Mouse (Mus musculus): ENCODE data around the gene Dnajc1. TPM values are rescaled to one million over a fixed set of nuclear protein-coding genes. Genes with fewer than 3 reads are reported as not detected.

Gene Dnajc1
- polyA plus RNA-seq, 1 experiment from 2014 or later: 49.6 TPM

DNA sequence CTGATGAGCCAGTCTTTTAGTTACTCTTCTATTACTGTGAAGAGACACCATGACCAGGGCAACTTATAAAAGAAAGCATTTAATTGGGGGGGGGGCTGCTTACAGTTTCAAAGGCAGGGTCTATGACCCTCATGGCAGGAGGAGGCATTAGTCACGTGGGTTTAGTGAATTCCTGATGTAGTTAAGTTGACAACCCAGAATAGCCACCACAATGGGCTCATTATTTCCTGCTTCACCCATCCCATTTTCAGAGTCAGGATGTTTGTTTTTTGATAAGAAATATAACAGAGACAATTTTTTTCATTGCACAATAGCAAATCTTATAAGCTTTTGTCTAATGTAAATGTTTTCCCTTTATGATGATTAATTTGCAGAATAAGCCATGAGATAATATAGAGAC, 217.4 kb downstream of the Dnajc1 start:
- ATAC-seq (ENCODE audit: insufficient number of reproducible peaks, insufficient read depth, low FRiP score, low read depth): no peak
- no peaks in the 10 kb centered on the region for H3K27me3 ChIP-seq (ENCODE audit: control insufficient read depth, insufficient read depth, low read length)
- no peak overlapping the region for H3K4me3 ChIP-seq (ENCODE audit: low read depth, low read length)
- peaks cover 20% of the 10 kb centered on the region for H3K36me3 ChIP-seq (ENCODE audit: control insufficient read depth, insufficient read depth, low read length)
- H3K27ac ChIP-seq (ENCODE audit: low read length): no peak overlapping the region
- H3K9ac ChIP-seq (replicated peaks; ENCODE audit: low read depth, low read length): no peak overlapping the region
- no peak overlapping the region for H3K4me2 ChIP-seq (replicated peaks; ENCODE audit: low read depth, low read length)
- no peaks in the 10 kb centered on the region for H3K4me1 ChIP-seq (ENCODE audit: control insufficient read depth, insufficient read depth, low read length)
- 26% methylated on average over 1 of the region's 1 CpGs for WGBS
- H3K9me3 ChIP-seq (ENCODE audit: control insufficient read depth, low read depth, low read length): no peaks in the 10 kb centered on the region

DNA sequence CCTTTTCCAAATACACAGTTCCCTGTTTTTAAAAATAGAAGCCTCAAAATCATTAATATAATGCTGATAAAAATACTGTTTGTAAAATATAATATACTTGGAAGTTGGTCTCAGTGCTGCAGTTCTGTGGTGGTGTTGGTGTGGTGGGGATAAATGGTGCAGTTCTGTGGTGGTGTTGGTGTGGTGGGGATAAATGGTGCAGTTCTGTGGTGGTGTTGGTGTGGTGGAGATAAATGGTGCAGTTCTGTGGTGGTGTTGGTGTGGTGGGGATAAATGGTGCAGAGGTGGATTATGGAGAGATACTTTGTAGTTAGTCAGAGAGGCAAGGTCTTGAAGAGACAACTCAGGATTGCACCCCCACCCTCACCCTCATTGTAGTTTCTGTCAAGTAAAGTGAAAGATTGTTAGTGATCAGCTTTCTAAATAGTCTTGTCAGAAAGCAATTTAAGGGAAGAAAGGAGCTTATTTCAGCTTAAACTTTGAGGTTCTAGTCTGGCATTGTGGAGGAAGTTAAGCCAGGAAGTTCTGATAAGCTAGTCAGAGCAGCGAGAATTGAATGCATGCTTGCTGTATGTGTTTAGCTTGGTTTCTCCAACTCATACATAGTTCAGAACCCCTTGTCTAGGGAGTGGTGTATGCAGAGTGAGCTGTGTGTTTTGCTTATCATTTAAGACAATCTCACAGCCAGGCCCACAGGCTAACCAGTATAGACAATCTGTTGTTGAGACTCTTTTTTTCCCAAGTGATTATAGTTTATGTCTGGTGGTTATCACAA, 223.3 kb downstream of the Dnajc1 start:
- Histone ChIP-seq H3K4me1 (ENCODE audit: control insufficient read depth, insufficient read depth, low read length) (no peaks in the 10 kb centered on the region), H3K27me3 (ENCODE audit: control insufficient read depth, insufficient read depth, low read length) (no peaks in the 10 kb centered on the region), H3K4me3 (ENCODE audit: low read depth, low read length) (no peak overlapping the region), H3K4me2 (replicated peaks; ENCODE audit: low read depth, low read length) (no peak overlapping the region), H3K36me3 (ENCODE audit: control insufficient read depth, insufficient read depth, low read length) (peaks cover 13% of the 10 kb centered on the region; the same call in 1 of the 2 replicates), H3K27ac (ENCODE audit: low read length) (no peak overlapping the region), H3K9me3 (ENCODE audit: control insufficient read depth, low read depth, low read length) (no peaks in the 10 kb centered on the region), H3K9ac (replicated peaks; ENCODE audit: low read depth, low read length) (no peak overlapping the region)
- 50% methylated on average over 1 of the region's 1 CpGs for WGBS
- no peak for ATAC-seq (ENCODE audit: insufficient number of reproducible peaks, insufficient read depth, low FRiP score, low read depth)

DNA sequence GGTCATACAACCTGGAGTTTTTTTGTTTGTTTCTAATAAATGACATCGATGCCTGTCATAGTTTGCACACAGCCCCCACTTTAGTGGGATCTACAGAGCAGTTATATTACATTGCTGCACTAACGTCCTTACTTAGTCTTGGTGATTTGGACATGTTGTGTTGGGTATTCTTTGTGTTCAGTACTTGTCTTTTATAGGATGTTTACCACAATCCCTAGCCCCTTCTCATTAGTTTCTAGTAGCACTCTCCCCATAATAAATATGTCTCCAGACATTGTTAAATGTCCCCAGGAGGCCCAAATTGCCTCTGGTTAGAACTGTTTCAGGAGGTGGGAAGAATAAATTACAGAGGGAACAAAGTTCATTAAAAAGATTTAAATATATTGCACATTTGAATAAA, 227.1 kb downstream of the Dnajc1 start:
- Histone ChIP-seq H3K9me3 (ENCODE audit: control insufficient read depth, low read depth, low read length) (no peaks in the 10 kb centered on the region), H3K4me3 (ENCODE audit: low read depth, low read length) (no peak overlapping the region), H3K4me1 (ENCODE audit: control insufficient read depth, insufficient read depth, low read length) (no peaks in the 10 kb centered on the region), H3K9ac (replicated peaks; ENCODE audit: low read depth, low read length) (no peak overlapping the region), H3K36me3 (ENCODE audit: control insufficient read depth, insufficient read depth, low read length) (peaks cover 20% of the 10 kb centered on the region), H3K27me3 (ENCODE audit: control insufficient read depth, insufficient read depth, low read length) (no peaks in the 10 kb centered on the region), H3K4me2 (replicated peaks; ENCODE audit: low read depth, low read length) (no peak overlapping the region), H3K27ac (ENCODE audit: low read length) (no peak overlapping the region)
- no peak for ATAC-seq (ENCODE audit: insufficient number of reproducible peaks, insufficient read depth, low FRiP score, low read depth)
- WGBS: 86% methylated on average over 2 of the region's 2 CpGs

DNA sequence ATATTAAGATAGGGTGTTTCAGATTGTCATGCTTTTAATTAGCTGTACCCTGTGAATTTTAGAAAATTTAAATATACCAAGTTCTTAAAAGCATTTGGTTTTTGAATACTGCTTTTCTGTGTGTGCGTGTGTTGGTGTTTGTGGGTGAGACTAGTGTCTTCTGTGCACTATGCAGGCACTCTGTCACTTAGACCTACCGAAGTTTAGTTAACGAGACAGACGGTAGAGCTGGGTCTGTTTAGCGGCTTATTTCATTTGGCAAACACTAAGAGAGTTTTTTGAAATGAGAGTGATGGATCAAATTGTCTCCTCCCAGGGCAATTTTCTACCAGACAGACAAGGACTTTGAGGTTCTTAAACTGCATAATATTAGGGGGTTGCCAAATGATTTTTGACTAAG, 231.6 kb downstream of the Dnajc1 start:
- H3K9me3 ChIP-seq (ENCODE audit: control insufficient read depth, low read depth, low read length): no peaks in the 10 kb centered on the region
- H3K4me3 ChIP-seq (ENCODE audit: low read depth, low read length): no peak overlapping the region
- 0 out of 2 replicates have a peak, but pooled peaks cover 2% of the 10 kb centered on the region for H3K4me1 ChIP-seq (ENCODE audit: control insufficient read depth, insufficient read depth, low read length)
- H3K36me3 ChIP-seq (ENCODE audit: control insufficient read depth, insufficient read depth, low read length): peaks cover 19% of the 10 kb centered on the region
- no peaks in the 10 kb centered on the region for H3K27me3 ChIP-seq (ENCODE audit: control insufficient read depth, insufficient read depth, low read length)
- no peak overlapping the region for H3K27ac ChIP-seq (ENCODE audit: low read length)
- no peak overlapping the region for H3K9ac ChIP-seq (replicated peaks; ENCODE audit: low read depth, low read length)
- 84% methylated on average over 5 of the region's 5 CpGs for WGBS
- no peak overlapping the region for H3K4me2 ChIP-seq (replicated peaks; ENCODE audit: low read depth, low read length)
- no peak for ATAC-seq (ENCODE audit: insufficient number of reproducible peaks, insufficient read depth, low FRiP score, low read depth)

DNA sequence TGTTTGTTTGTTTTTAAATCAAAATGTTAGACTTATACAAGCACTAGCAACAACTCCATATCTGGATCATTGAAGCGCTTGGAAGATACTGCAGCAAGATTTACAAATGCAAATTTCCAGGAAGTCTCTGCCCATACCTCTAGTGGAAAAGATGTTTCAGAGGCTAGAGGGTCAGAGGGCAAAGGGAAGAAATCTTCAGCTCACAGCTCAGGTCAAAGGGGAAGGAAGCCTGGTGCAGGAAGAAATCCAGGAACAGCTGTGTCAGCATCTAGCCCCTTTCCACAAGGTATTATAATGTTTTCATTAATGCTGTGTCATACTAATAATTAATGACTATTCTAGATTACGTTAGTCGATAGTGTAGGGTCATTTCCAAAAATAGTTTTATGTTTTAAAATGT, 233.2 kb downstream of the Dnajc1 start:
- Histone ChIP-seq H3K9ac (replicated peaks; ENCODE audit: low read depth, low read length) (no peak overlapping the region), H3K36me3 (ENCODE audit: control insufficient read depth, insufficient read depth, low read length) (peaks cover 21% of the 10 kb centered on the region), H3K4me2 (replicated peaks; ENCODE audit: low read depth, low read length) (no peak overlapping the region), H3K4me1 (ENCODE audit: control insufficient read depth, insufficient read depth, low read length) (0 out of 2 replicates have a peak, but pooled peaks cover 2% of the 10 kb centered on the region), H3K27ac (ENCODE audit: low read length) (no peak overlapping the region), H3K9me3 (ENCODE audit: control insufficient read depth, low read depth, low read length) (no peaks in the 10 kb centered on the region), H3K27me3 (ENCODE audit: control insufficient read depth, insufficient read depth, low read length) (no peaks in the 10 kb centered on the region), H3K4me3 (ENCODE audit: low read depth, low read length) (no peak overlapping the region)
- no peak for ATAC-seq (ENCODE audit: insufficient number of reproducible peaks, insufficient read depth, low FRiP score, low read depth)
- 61% methylated on average over 3 of the region's 3 CpGs for WGBS

DNA sequence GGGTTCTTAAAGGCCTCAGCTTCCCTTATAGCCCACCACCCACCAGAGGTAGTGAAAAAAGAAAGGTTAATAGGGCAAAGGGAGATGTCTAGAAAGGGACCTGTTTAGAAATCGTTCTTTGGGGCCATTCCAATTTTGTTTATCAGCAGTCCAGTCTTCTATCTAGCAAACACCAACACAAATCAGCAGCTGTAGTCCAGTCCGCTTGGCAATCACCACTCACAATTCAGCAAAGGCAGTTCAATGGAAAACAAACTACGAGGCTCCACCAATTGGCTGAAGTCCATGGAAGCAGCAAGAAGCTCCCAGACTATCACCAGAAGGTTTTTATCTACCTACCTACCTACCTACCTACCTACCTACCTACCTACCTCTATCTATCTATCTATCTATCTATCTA, 236.5 kb downstream of the Dnajc1 start:
- WGBS: 93% methylated on average over 3 of the region's 3 CpGs
- Histone ChIP-seq H3K4me3 (ENCODE audit: low read depth, low read length) (no peak overlapping the region), H3K27ac (ENCODE audit: low read length) (no peak overlapping the region), H3K27me3 (ENCODE audit: control insufficient read depth, insufficient read depth, low read length) (no peaks in the 10 kb centered on the region), H3K4me2 (replicated peaks; ENCODE audit: low read depth, low read length) (no peak overlapping the region), H3K36me3 (ENCODE audit: control insufficient read depth, insufficient read depth, low read length) (peaks cover 18% of the 10 kb centered on the region; the same call in 1 of the 2 replicates), H3K9me3 (ENCODE audit: control insufficient read depth, low read depth, low read length) (no peaks in the 10 kb centered on the region), H3K9ac (replicated peaks; ENCODE audit: low read depth, low read length) (no peak overlapping the region), H3K4me1 (ENCODE audit: control insufficient read depth, insufficient read depth, low read length) (0 out of 2 replicates have a peak, but pooled peaks cover 2% of the 10 kb centered on the region)
- no peak for ATAC-seq (ENCODE audit: insufficient number of reproducible peaks, insufficient read depth, low FRiP score, low read depth)

All from stomach, embryonic 14.5 days (tissue).